In the genomic region with DNA sequence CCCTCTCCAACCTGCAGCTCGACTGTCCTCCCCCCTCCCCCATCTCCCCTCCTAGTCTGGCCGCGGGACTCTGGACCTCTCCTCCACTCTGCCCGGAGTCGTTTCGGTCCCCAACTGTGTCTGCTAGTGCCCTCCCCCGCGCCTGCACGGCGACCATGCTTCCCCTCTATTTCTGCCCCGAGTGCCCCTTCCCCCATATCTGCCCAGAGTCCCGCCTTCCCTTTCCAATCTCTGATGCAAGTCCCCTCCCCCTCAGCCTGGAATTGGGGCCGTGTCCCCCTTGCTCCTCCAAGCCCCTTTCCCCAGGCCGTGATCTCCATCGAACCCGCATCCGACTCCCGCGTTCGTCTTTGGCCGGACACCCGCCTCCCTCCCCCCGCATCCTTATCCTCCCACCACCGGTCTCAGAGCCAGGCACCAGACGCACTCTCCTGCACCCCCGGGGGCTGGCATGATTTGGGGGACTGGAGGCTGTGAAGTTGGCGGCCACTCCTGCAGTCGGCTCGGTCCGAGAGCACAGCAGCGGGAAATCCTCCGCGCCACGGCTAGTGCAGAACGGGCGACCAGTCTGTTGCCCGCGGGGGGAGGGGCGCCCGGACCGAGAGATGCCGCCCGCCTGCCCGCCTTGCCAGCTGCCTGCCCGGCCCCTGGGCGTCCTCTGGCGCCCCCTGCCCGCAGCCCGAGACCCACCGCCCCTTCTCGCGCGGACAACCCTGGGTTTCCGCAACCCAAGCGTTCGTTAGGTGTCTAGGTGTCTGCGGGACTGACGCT, we compare ENCODE assay signal across 9 mouse cellular contexts. TPM values are rescaled to one million over a fixed set of nuclear protein-coding genes. Genes with fewer than 3 reads are reported as not detected.
A peak's percentile ranks its signal among the peaks of the same experiment; 100 is the strongest.
DNase-seq lines count a peak whose midpoint lies in the region; TF ChIP-seq lines count a peak whose summit lies in the region.
"Had no signal": no experiment of that assay in that cellular context is flagged by ENCODE, and none has a peak within 500 bp of the region (broad histone marks: within the 10 kb centered on the region; RNA-seq: fewer than 3 reads in every experiment).

No protein-coding gene starts in this region.

- DNase-seq in gastrocnemius, postnatal 10 days, result peak; percentile 65
- DNase-seq in gastrocnemius, postnatal 36 days, result no peak
- peak; percentile 86 to 92 for DNase-seq in cerebellum, postnatal 25 days
- peak; percentile 48 to 57 for DNase-seq in heart, adult 2 months
- DNase-seq in kidney, adult 9 months, result peak; percentile 20
- no peak for DNase-seq in liver, adult 2 months (ENCODE audit: extremely low read depth, low read depth, low spot score)
- DNase-seq in natural killer cell, adult 2 months (ENCODE audit: low spot score in 2 of 2), result peak; percentile 23 to 51

- no peak overlapping the region for H3K27ac ChIP-seq in heart, adult 2 months
- H3K27ac ChIP-seq in liver, adult 2 months (replicated peaks; ENCODE audit: insufficient read depth, low read depth, low read length), result no peak overlapping the region
- no peak overlapping the region for H3K27ac ChIP-seq in testis, adult 2 months (ENCODE audit: control insufficient read depth, insufficient read depth, low read depth, low read length)

- no peak overlapping the region; the same call in 1 of the 2 replicates for H3K9ac ChIP-seq in heart, adult 2 months (ENCODE audit: low read depth, low read length)
- no peak overlapping the region for H3K9ac ChIP-seq in liver, adult 2 months (ENCODE audit: low read depth, low read length)

- H3K4me3 ChIP-seq in heart, adult 2 months, result peak overlapping the region; percentile 55
- H3K4me3 ChIP-seq in liver, adult 2 months (ENCODE audit: insufficient read depth, low read depth, low read length), result no peak overlapping the region
- peak overlapping the region; percentile 59 for H3K4me3 ChIP-seq in testis, adult 2 months (ENCODE audit: control insufficient read depth, low read depth, low read length)

- TF ChIP-seq CTCF in heart, adult 2 months (IDR thresholded peaks at IDR 0.05), result peak; percentile 64
- 0 out of 2 replicates have a peak, but pooled peaks have one; percentile 9 for TF ChIP-seq CTCF in liver, adult 2 months (IDR thresholded peaks at IDR 0.05; ENCODE audit: low read depth, low read length)
- no peak for TF ChIP-seq CTCF in testis, adult 2 months (IDR thresholded peaks at IDR 0.05; ENCODE audit: control insufficient read depth, insufficient read depth, insufficient replicate concordance, low read depth, low read length)

- intact Hi-C loops in gastrocnemius, postnatal 36 days (cut with DNase I), result no loop called here
- intact Hi-C loops in heart, adult 2 months (cut with DNase I), result loop anchor here (5.0 kb wide), 1 partner anchor 284 kb away; no protein-coding TSS in a partner anchor

- H3K79me2 ChIP-seq in heart, adult 2 months (replicated peaks; ENCODE audit: control insufficient read depth, insufficient read depth, low read length), result no peaks in the 10 kb centered on the region
- H3K79me2 ChIP-seq in liver, adult 2 months (ENCODE audit: control insufficient read depth, insufficient read depth, low read length), result no peaks in the 10 kb centered on the region

- H3K36me3 ChIP-seq in heart, adult 2 months (ENCODE audit: control insufficient read depth, insufficient read depth, low read length), result no peaks in the 10 kb centered on the region
- no peaks in the 10 kb centered on the region for H3K36me3 ChIP-seq in liver, adult 2 months (ENCODE audit: control insufficient read depth, insufficient read depth, low read length)
- no peaks in the 10 kb centered on the region for H3K36me3 ChIP-seq in testis, adult 2 months (ENCODE audit: control insufficient read depth, insufficient read depth, low read length)

- 4% methylated on average over 58 of the region's 58 CpGs for WGBS in heart, adult 2 months
- 4% methylated on average over 56 of the region's 58 CpGs for WGBS in liver, adult 2 months

- H3K4me1 ChIP-seq in heart, adult 2 months (ENCODE audit: control insufficient read depth, insufficient read depth, low read length), result peaks cover 10% of the 10 kb centered on the region
- H3K4me1 ChIP-seq in liver, adult 2 months (ENCODE audit: control insufficient read depth, insufficient read depth, low read length), result no peaks in the 10 kb centered on the region; the same call in 1 of the 2 replicates
- peaks cover 27% of the 10 kb centered on the region for H3K4me1 ChIP-seq in testis, adult 2 months (ENCODE audit: control insufficient read depth, insufficient read depth, low read length)

- H3K27me3 ChIP-seq in heart, adult 2 months (ENCODE audit: control insufficient read depth, insufficient read depth, low read length), result peaks cover 16% of the 10 kb centered on the region
- peaks cover 21% of the 10 kb centered on the region for H3K27me3 ChIP-seq in liver, adult 2 months (ENCODE audit: control insufficient read depth, insufficient read depth, low read length)
- no peaks in the 10 kb centered on the region; the same call in 1 of the 2 replicates for H3K27me3 ChIP-seq in testis, adult 2 months (ENCODE audit: control insufficient read depth, insufficient read depth, low read length)

- TF ChIP-seq EP300 in heart, adult 2 months (IDR thresholded peaks at IDR 0.05; ENCODE audit: insufficient read depth, low read depth, low read length), result no peak

- no peak for TF ChIP-seq POLR2A in heart, adult 2 months (IDR thresholded peaks at IDR 0.05; ENCODE audit: insufficient read depth, low read depth, low read length)
- no peak for TF ChIP-seq POLR2A in liver, adult 2 months (IDR thresholded peaks at IDR 0.05; ENCODE audit: extremely low read depth, insufficient read depth, low read length)
- TF ChIP-seq POLR2A in testis, adult 2 months (IDR thresholded peaks at IDR 0.05; ENCODE audit: control insufficient read depth, low read depth, low read length), result no peak

RNA-seq across cellular contexts. Expression of gene Adgrb2, which starts 1.2 kb away (rescaled TPM):
- 1 to 10 TPM; 2.5 to 2.6 TPM for total RNA-seq in gastrocnemius, postnatal 10 days (2021)
- total RNA-seq in gastrocnemius, postnatal 36 days (2021), result 1 to 10 TPM in 1 of 2 experiments, under 1 TPM in 1; 0.54 to 1.2 TPM
- total RNA-seq in heart, adult 2 months (2021), result 1 to 10 TPM; 1.8 to 2.0 TPM
- 2.5 and 4.8 TPM in 2 replicates for polyA plus RNA-seq in heart, adult 2 months (2012; rRNA removed)
- total RNA-seq in liver, adult 2 months (2014; rRNA removed), result 0.07 TPM in 1 of 2 replicates, not detected in the other
- polyA plus RNA-seq in liver, adult 2 months (2012; rRNA removed), result 0.06 TPM in 1 of 2 replicates, not detected in the other
- 1.2 and 1.6 TPM in 2 replicates for polyA plus RNA-seq in testis, adult 2 months (2012; rRNA removed)

RNA-seq across cellular contexts. Expression of gene Spocd1, which starts 56.8 kb away (rescaled TPM):
- not detected for total RNA-seq in gastrocnemius, postnatal 10 days (2021)
- total RNA-seq in gastrocnemius, postnatal 36 days (2021), result not detected
- total RNA-seq in heart, adult 2 months (2021), result under 1 TPM in 1 of 2 experiments, not detected in 1; 0.07 TPM
- not detected in 2 replicates for polyA plus RNA-seq in heart, adult 2 months (2012; rRNA removed)
- not detected in 2 replicates for total RNA-seq in liver, adult 2 months (2014; rRNA removed)
- polyA plus RNA-seq in liver, adult 2 months (2012; rRNA removed), result not detected in 2 replicates
- polyA plus RNA-seq in testis, adult 2 months (2012; rRNA removed), result 5.1 and 5.4 TPM in 2 replicates
- polyA plus RNA-seq: large intestine, adult 2 months had no signal

Comparison
In these comparisons a context has a peak if more than half of its experiments do, and no peak if none do; other contexts are left out.
1. DNase-seq: peak in gastrocnemius, postnatal 10 days (single experiment), cerebellum, postnatal 25 days (2 of 2), heart, adult 2 months (2 of 2), kidney, adult 9 months (single experiment) and natural killer cell, adult 2 months (2 of 2); none in gastrocnemius, postnatal 36 days (0 of 2) and liver, adult 2 months (single experiment).